Mouse (Mus musculus) bone marrow, adult 2 months (tissue): ENCODE results near the gene Saa2.

Experiments used
- CTCF ChIP-seq: fragments of 200-500 bp; IDR thresholded peaks from 2 replicates; pipeline ENCODE4 v1.5.1; 2011; ENCODE audit warnings: low read length, control low read depth; ENCODE audit not compliant: control insufficient read depth, insufficient read depth
- POLR2A ChIP-seq: fragments of 200-500 bp; IDR thresholded peaks from 2 replicates; pipeline ENCODE4 v1.6.1; 2011; ENCODE audit warnings: low read depth, mild to moderate bottlenecking, control low read depth, low read length, borderline replicate concordance; ENCODE audit not compliant: control insufficient read depth

- TF ChIP-seq POLR2A (no peak), CTCF (no peak)
Observed at GRCm38 (mm10) chr7:46745816-46746215, 5.8 kb upstream of the Saa2 start.
